Mouse (Mus musculus): Measurements from ENCODE around the gene Rnf44.

Rnf44 gene

DNA sequence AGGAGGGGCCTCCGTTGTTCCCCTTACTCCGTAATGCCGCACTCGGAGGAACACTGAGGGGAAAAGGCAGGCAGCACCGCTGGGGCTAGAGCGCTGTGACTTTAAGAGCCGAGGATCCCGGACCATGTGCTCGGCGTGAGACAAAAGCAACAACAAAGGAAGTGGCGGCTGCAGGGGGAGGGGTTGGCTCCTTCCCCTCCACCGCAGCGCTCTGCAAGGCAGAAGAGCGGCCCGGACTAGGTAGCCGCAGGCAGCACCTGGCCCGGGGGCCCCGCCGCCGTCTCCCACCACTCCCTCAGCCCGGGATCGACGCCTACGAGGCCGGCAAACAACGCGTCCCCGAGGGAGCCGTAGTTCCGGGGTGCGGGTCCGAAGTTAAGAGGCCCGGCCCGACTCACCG is 6.6 kb downstream of the Rnf44 start:
- DNase-seq (ENCODE audit: low read depth, low spot score), result no peak

DNA sequence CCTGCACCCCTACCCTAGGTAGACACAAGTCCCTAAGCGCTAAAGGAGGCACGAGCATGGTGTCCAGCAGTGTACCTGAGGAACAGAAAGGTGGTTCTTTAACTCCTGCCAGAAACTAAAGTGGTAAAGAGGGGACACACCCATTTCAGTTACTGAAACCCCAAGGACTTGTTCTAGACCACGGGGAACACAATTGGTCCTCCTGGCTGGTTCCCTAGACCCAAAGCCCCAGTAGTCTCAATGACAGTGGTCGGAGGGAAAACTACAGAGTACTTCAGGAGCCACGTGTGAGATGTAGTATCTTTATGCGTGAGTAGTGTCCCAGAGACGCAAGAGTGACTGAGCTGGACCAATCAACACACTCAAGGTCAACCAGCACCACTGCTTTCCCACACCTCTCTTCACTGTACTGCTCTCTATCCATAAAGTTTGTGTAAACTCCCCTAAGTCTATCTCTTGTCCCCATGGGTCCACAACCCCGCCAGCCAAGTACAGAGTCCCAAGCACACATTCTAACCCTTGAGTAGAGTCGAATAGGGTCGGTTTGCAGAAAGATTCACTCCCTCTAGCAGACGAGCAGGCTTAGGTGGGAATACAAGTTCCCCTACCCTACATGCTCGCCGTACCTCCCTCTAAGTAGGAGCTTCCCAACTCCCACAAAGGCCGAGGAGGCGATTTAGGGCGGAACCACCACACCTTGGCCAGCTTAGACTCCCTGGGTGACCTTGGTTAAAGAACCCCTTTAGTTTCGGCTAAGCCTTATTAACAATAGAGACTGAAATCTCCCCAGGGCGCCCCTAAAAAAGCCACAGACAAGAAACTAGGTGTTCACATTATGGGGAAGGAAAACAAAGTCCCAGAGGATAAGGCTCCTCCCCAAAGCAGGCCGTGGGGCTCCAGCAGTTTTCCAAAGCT is 7.3 kb downstream of the Rnf44 start:
- DNase-seq (ENCODE audit: low read depth, low spot score), result no peak

- DNase-seq (ENCODE audit: low read depth, low spot score), result no peak
These were observed 8.5 kb downstream of the Rnf44 start for GRCm38 (mm10) chr13:54685174-54685573.

GRCm38 (mm10) chr13:54684140-54684896 is 9.4 kb downstream of the Rnf44 start:
- no peak for DNase-seq (ENCODE audit: low read depth, low spot score)

GRCm38 (mm10) chr13:54683301-54683700 is 10.4 kb downstream of the Rnf44 start:
- no peak for DNase-seq (ENCODE audit: low read depth, low spot score)

GRCm38 (mm10) chr13:54681291-54681690 is 12.4 kb downstream of the Rnf44 start:
- DNase-seq (ENCODE audit: low read depth, low spot score), result no peak

- DNase-seq (ENCODE audit: low read depth, low spot score), result no peak
These were observed 13.4 kb downstream of the Rnf44 start for GRCm38 (mm10) chr13:54680184-54680853.

- DNase-seq (ENCODE audit: low read depth, low spot score), result no peak
These were observed 15.4 kb downstream of the Rnf44 start for GRCm38 (mm10) chr13:54678263-54678662.

DNA sequence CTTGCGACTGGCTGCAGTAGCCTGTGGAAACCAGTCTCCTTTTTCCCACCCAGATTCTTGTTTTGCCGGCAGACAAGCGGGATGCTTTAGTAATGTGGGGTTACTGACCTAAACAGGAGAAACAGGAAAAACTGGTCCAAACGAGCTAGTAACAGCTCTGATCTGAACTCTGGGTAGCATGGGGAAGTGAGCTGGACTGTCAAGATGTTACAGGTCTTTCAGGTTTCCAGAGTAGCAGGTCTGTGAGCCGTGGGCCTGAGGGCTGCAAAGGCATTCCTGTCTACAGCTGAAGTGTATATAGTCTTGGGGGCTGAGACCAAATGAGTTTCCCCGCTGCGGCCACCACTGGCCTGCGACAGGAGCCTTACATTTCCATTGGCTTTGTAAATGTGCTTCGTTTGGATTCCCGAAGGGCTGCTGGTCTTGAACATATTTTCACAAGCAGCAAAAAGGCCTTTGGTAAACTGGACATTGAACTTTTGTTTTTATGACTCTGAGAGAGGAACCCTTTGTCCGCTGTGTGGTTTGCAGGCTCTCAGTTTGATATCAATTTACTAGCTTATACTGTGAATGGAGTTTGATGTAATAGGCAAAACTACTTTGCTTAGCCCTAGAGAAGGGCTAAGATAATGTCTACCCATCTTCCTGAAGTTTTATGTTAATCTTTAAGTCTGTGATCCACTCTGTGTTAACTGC is 17.7 kb downstream of the Rnf44 start:
- no peak for DNase-seq (ENCODE audit: low read depth, low spot score)

DNA sequence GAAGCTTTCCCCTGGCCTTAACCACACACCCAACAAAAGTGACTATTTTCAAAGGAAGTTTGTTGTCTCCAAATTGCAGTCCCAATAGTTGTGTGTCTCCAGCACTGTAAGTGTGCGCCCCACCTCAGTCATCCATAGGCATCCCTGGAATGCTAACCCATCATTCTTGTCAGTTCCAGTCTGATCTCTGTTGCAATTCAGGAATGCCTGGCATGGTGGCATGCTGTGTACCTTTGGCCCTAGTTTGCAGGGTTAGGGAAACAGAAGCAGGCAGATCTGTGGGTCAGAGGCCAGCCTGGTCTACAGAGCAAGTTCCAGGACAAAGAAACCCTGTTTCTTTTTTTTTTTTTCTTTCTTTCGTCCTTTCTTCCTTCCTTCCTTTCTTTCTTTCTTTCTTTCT is 23.2 kb downstream of the Rnf44 start:
- DNase-seq (ENCODE audit: low read depth, low spot score), result no peak

DNA sequence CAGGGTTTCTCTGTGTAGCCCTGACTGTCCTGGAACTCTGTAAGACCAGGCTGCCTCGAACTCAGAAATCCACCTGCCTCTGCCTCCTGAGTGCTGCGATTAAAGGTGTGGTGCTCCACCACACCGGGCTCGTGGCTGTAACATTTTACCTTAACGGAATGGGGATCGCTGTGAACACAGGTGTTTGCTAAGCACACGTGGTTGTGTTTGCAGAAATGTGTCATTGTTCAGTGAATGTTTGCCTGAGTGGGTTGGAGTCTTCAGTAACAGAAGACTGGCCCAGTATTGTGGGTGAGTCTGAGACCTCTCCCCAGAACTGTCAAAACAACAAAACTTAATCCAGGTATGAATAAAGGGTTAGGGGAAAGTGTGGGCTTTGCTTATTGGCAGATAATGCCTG is 28.6 kb downstream of the Rnf44 start:
- DNase-seq (ENCODE audit: low read depth, low spot score), result no peak

DNA sequence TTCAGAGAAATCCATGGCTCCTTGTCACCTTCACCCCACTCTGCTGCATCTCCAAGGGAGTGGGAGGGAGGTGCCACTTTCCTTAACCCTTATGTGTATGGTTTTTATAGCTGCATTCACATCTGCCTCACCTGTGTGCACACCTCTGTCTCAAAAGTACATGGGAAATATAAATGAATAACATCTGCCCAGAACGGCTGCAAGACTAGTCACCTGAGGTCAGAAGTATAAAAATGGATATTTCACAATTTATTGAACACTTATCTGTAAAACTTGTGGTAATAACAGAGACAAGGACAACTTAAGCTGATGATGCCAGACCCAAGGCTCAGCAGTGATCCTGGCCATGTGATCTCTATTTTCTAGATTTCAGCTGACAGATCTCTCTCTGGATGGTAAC is 29.2 kb downstream of the Rnf44 start:
- no peak for DNase-seq (ENCODE audit: low read depth, low spot score)

DNA sequence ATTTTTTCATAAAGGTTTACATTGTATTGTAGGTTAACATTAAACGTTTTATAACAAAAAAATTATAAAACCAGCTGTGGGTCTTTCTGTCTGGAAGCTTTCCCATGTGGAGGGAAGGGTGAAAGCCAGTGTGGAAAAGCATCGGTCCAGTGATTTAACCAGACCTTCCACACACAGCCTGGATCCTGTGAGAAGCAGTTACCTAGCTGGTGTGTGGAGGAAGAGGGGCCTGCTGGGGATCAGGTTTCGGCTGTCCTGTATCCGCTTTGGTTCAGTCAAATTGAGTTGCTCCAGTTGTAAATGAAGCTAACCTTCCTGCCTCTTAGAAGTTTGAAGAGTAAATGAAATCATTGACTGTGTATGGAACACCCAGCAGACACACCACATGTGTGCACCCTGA is 29.7 kb downstream of the Rnf44 start:
- DNase-seq (ENCODE audit: low read depth, low spot score), result no peak

DNA sequence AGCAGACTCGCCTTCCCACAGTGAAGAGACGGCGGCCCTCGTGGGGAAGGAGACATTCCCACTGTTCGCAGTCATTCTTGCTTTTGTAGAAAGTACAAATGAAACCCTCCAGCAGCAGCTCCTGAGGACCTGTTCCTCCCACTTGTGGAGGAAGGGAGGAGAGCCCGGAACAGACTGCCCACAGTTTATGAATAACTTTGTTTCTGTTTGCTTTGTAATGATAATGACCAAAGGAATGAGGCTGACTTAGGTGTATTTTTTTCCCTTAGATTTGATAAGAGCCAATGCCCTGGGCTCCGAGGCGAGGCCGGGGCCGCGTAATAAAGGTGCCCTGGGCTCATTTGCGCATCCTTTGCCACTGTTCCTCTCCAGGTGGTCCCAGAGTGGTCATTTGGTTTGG is 32.3 kb downstream of the Rnf44 start:
- DNase-seq (ENCODE audit: low read depth, low spot score), result no peak

GRCm38 (mm10) chr13:54660877-54661276 is 32.8 kb downstream of the Rnf44 start:
- DNase-seq (ENCODE audit: low read depth, low spot score), result no peak

GRCm38 (mm10) chr13:54650461-54650860 is 43.2 kb downstream of the Rnf44 start:
- DNase-seq (ENCODE audit: low read depth, low spot score), result no peak

DNA sequence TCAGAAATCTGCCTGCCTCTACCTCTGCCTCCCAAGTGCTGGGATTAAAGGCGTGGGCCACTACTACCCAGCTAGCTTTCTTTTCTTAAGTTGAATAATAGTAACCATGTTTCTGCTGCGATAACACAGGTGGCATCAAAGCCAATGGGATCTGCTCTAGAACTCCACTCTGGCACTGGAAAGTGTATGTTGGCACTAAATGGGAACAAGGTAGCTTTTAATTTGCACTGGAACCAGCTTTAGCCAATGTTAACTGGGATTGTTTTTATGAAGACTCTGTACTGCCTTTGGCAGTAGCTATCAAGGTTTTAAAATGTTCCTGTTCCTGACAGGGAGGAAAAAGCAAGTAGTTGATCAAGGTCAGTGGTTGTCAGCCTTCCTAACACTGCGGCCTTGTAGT is 58.7 kb downstream of the Rnf44 start:
- no peak for DNase-seq (ENCODE audit: low read depth, low spot score)

- no peak for DNase-seq (ENCODE audit: low read depth, low spot score)
These were observed 60.9 kb downstream of the Rnf44 start for GRCm38 (mm10) chr13:54632731-54633277.

All from retina, adult 2 months (tissue).